Mouse (Mus musculus) c-Kit-positive CD71-positive TER-119-positive erythroid progenitor cells, embryonic 14.5 days (primary cell): Measurements from ENCODE around the gene Gm20517.

Source experiments
- DNase-seq: peaks from one replicate; pipeline ENCODE4 v3.0.0-alpha.2; 2013; ENCODE audit warnings: low spot score

The Gm20517 gene

DNA sequence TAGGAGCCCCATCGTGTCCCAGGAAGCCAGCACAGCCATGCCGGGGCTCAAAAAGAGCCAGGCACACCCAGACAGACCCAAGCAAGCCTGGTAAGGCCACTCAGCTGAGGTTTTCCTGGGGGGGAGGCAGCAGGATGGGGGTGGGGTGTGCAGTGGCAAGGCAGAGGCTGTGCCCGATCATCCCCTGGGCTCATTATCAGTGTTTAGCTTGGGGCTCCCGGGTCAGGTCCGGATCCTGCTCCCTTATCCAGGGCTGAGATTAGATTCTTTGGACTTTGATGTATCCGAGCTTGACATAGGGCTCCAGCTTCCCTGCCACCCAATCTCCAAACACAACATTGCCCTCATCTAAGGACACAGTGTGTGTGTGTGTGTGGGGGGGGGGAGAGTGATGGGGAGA is 100.5 kb downstream of the Gm20517 start:
- DNase-seq: no peak

DNA sequence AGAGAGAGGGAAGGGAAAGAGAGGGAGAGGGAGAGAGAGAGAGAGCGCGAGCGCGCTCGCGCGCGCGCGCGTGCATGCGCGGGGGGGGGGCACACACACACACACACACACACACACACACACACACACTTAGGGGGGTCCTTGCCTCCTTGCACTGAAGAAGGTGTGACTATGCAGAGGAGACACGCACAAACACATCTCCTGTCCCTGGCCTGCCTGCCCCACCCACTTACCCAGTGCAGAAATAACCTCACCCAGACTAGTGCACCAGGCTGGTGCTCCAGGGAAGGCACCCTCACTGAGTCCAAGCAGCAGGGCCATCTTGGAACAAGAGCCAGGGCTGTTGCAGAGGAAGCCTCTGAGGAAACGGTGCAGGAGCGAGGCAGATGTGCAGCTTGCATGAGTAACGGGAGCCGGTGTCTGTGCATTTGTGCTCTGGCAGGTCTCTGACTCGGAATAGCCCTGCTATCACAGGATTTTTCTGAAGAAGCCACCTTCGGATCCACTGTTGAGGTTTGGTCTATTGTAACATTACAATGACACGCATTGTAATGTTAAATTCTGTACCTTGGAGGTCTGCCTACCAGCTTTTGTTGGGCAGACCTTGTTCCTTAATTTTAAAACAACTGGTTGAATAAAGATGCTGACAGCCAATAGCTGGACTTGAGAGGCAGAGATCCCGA is 101.6 kb downstream of the Gm20517 start:
- DNase-seq: no peak

- no peak for DNase-seq
Measured at GRCm38 (mm10) chr17:47715037-47715436, 103.6 kb downstream of the Gm20517 start.

DNA sequence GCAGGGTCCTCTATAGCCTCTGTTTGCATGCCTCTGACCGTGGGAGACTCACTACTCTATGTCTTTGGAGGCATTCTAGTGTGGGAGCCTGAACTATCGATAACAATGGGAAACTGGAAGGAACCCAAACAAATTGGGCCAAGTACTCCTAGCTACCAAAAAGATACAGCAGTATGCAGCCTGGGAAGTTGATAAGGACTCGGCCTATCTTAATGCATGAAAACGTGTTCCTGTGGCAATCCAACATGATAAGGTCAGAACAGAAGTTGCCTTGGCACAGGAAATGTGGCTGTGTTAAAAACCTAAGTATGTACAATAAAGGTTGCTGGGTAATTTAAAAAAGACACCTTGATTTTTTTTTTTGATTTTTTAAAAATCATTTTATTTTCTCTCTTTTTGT is 109.8 kb downstream of the Gm20517 start:
- DNase-seq: no peak

DNA sequence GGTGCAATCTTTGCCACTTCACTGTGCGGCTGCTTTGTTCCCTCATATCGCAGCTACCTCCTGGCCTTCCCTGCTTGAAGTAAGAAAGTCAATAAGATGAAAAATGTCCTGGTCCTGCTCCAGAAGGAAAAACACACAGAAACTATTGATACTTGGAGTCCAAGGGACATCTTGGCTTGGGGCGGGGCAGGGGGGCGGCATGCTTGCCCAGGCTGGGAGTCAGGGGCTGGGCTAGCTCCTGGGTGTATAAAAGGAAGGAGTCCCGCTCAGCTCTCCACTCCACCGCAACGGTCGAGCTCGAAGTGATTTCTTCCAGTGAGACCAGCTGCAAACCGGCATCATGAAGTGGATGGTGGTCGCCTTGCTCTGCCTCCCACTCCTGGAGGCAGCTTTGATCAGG is 115.2 kb downstream of the Gm20517 start, which contains the start of gene Pgc:
Pgc (plus strand) TSS at position 277 of the 400 bp plus-strand sequence.
- DNase-seq: no peak

DNA sequence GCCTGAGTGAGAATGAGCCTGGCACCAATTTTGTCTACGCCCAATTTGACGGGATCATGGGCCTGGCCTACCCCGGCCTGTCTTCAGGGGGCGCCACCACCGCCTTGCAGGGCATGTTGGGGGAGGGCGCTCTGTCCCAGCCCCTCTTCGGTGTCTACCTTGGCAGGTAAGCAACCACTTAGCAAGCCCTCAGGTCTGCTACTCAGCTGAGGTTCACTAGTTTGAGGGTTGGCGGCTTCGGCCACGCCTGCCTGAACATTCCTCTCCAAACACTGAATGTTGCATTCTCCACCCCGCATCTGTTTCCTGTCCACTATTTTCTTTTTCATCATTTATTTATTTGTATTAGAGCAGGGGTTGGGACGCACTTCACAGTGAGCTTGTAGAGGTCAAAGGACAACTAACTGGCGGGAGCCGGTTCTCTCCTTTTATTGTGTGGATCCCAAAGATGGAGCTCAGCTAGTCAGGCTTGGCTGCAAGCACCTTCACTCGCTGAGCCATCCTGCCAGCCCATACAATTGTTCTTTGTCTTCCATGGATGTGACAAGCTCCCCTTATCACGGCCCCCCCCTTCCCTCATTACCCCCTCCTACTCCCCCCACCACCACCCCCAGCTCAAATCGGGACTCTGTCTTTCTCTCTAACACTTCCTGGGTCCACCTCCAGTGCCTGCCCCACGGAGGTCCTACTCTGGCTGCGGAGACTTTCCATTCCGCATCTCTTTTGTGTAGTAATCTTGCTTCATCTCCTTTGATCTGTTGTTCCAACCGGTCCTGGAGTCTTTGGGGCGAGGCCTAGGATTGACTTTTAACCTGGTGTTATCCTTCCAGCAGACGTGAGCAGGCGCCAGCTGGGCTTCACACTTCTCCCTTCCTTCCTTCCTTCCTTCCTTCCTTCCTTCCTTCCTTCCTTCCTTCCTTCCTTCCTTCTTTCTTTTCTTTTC is 119.5 kb downstream of the Gm20517 start:
- no peak for DNase-seq
